Mouse (Mus musculus) hindbrain, postnatal 0 days (tissue): ENCODE data around the gene Thrb. TPM values are rescaled to one million over a fixed set of nuclear protein-coding genes. Genes with fewer than 3 reads are reported as not detected.

Source experiments
- ATAC-seq: fragments of 200-750 bp; cut with Nextera tagmentation; 2 replicates; pipeline ENCODE4 v1.8.0; 2017; ENCODE audit warnings: mild to moderate bottlenecking, moderate TSS enrichment, moderate library complexity
- DNase-seq: peaks from one replicate; pipeline ENCODE4 v3.0.0-alpha.2; 2015; ENCODE audit warnings: low spot score
- H3K27ac ChIP-seq: fragments of 300-500 bp; sonication (generic); 2 replicates; pipeline ENCODE4 v1.5.1; 2014; ENCODE audit warnings: mild to moderate bottlenecking
- H3K27me3 ChIP-seq: fragments of 300-500 bp; sonication (generic); 2 replicates; pipeline ENCODE4 v1.6.1; 2014; ENCODE audit warnings: low read length, mixed read lengths; ENCODE audit not compliant: insufficient read depth
- H3K36me3 ChIP-seq: fragments of 300-500 bp; sonication (generic); 2 replicates; pipeline ENCODE4 v1.6.1; 2014; ENCODE audit warnings: low read length, mixed read lengths; ENCODE audit not compliant: insufficient read depth
- H3K4me1 ChIP-seq: fragments of 300-500 bp; sonication (generic); 2 replicates; pipeline ENCODE4 v1.6.1; 2014; ENCODE audit warnings: antibody characterized with exemption, low read length, mixed read lengths; ENCODE audit not compliant: insufficient read depth
- H3K4me2 ChIP-seq: fragments of 300-500 bp; sonication (generic); 2 replicates; pipeline ENCODE4 v1.6.1; 2014; ENCODE audit warnings: low read depth, mild to moderate bottlenecking, low read length, moderate library complexity, mixed read lengths
- H3K4me3 ChIP-seq: fragments of 300-500 bp; sonication (generic); 2 replicates; pipeline ENCODE4 v1.5.1; 2014; ENCODE audit warnings: low read length
- H3K9ac ChIP-seq: fragments of 300-500 bp; sonication (generic); replicated peaks from 2 replicates; pipeline ENCODE4 v1.6.1; 2014; ENCODE audit warnings: mild to moderate bottlenecking, low read length, moderate library complexity, mixed read lengths
- H3K9me3 ChIP-seq: fragments of 300-500 bp; sonication (generic); 2 replicates; pipeline ENCODE4 v1.6.1; 2016; ENCODE audit warnings: low read length, mixed read lengths
- CTCF ChIP-seq: IDR thresholded peaks from 2 replicates; pipeline ENCODE4 v1.5.1; 2016; ENCODE audit warnings: antibody characterized with exemption, control low read depth, low read depth
- WGBS: fragments of 180-500 bp; shearing (Covaris S2); extraction: QIAGEN DNeasy Blood & Tissue Kit; methylation state at CpG from one replicate; pipeline ENCODE4 v1.1.7; 2014; 5-methylcytosine and 5-hydroxymethylcytosine counted together
- polyA plus RNA-seq: library from polyadenylated mRNA; unstranded; fragments of >200 nt; fragmentation: Nextera tagmentation; extraction: Ambion mirVana; gene quantifications from 2 replicates; pipeline ENCODE4 v1.2.1, GENCODE M21; 2015
- total RNA-seq: library from RNA; depleted of rRNA; stranded (reverse); fragments of >200 nt; gene quantifications from 2 replicates; pipeline ENCODE4 v1.2.3, GENCODE M21; 2014

Gene Thrb
- total and polyA plus RNA-seq, 2 experiments from 2014 or later = 2.8 to 5.3 TPM

DNA sequence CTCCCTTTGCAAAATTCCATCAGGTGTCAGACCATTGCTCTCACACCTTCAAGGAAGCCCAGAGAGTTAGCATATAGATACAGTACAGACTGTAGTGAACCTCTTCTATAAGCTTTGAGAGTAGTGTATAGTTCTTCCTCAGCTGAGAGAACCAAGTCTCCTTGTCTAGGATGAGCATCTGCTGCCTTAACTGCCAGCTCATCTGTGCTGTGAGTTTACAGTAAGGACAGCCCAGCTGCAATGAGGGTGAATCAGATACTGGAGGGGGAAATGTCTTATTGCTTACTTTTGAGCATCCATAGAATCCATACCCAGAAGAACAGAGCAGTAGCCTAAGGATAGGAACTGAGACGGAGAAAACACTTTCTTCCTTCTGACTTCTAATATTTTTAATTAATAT, 367.8 kb downstream of the Thrb start:
- Histone ChIP-seq H3K27me3 (no peaks in the 10 kb centered on the region), H3K4me2 (no peak overlapping the region), H3K36me3 (no peaks in the 10 kb centered on the region), H3K27ac (no peak overlapping the region), H3K9ac (no peak overlapping the region), H3K4me3 (no peak overlapping the region), H3K9me3 (no peaks in the 10 kb centered on the region), H3K4me1 (no peaks in the 10 kb centered on the region)
- no peak for TF ChIP-seq CTCF
- ATAC-seq (no peak), DNase-seq (no peak)
- 85% methylated on average over 1 of the region's 1 CpGs for WGBS

DNA sequence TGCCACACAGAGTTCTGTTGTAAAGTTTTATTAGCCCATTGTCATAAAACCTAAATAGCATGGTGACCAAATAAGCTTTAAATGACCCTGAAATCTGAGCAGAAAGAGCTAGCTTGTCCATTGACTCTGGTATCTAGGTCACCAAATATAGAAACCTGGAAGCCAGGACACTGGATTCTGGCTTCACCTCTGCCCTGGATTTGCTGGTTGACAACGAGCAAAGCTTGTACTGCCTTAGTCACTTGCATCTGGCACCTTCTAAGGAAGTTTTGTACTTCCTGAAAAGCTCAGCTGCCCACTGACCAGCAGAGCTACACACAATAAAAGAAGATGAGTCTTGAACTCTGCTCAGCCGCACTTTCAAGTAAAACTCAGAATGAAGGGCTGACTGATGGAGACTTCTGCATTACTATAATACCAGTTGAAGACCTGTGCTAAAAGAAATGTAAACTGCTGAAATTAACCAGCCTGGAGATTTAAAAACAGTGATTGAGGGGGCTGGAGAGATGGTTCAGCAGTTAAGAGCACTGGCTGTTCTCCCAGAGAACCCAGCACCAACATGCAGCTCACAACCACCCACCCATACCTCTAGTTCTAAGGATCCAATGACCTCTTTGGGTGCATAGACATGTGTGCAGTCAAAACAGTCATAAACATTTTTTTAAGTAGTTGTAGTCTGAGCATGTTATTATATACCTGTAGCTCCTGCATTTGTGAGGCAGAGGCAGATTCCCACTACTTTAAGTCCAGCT, 369.3 kb downstream of the Thrb start:
- H3K4me1 ChIP-seq = no peaks in the 10 kb centered on the region
- 73% methylated on average over 2 of the region's 2 CpGs for WGBS
- H3K4me3 ChIP-seq = no peak overlapping the region
- no peaks in the 10 kb centered on the region for H3K27me3 ChIP-seq
- TF ChIP-seq CTCF = no peak
- H3K9ac ChIP-seq = no peak overlapping the region
- ATAC-seq (no peak), DNase-seq (no peak)
- no peaks in the 10 kb centered on the region for H3K36me3 ChIP-seq
- no peak overlapping the region for H3K27ac ChIP-seq
- no peak overlapping the region for H3K4me2 ChIP-seq
- no peaks in the 10 kb centered on the region for H3K9me3 ChIP-seq

GRCm38 (mm10) chr14:18031941-18032340, 371.9 kb downstream of the Thrb start:
- no peak overlapping the region for H3K4me2 ChIP-seq
- no peak overlapping the region for H3K4me3 ChIP-seq
- no peaks in the 10 kb centered on the region for H3K4me1 ChIP-seq
- no peaks in the 10 kb centered on the region for H3K27me3 ChIP-seq
- H3K9ac ChIP-seq = no peak overlapping the region
- no peaks in the 10 kb centered on the region for H3K9me3 ChIP-seq
- H3K27ac ChIP-seq = no peak overlapping the region
- ATAC-seq = no peak
- no peak for TF ChIP-seq CTCF
- 76% methylated on average over 3 of the region's 3 CpGs for WGBS
- DNase-seq = no peak
- no peaks in the 10 kb centered on the region for H3K36me3 ChIP-seq

DNA sequence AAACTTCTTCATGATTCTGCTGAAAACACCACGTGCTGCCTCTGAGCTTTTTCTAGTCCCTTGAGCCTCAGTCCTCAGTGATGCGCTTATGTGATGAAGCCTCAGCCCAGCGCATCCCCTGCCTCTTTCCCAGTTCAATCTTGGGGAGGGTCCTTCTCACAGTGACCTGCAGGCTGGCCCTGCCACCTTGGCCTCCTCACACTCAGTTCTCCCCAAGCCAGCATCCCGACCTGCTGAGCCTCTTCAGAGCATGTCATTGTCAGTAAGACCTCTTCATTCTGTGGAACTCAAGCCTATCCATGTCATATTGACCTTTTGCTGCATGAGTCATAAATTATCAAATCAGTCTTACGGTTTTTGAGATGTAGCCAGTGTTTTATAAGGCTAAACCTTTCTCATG, 376.5 kb downstream of the Thrb start:
- Histone ChIP-seq H3K4me3 (no peak overlapping the region), H3K4me1 (no peaks in the 10 kb centered on the region), H3K9ac (no peak overlapping the region), H3K27me3 (no peaks in the 10 kb centered on the region), H3K4me2 (no peak overlapping the region), H3K9me3 (no peaks in the 10 kb centered on the region), H3K36me3 (no peaks in the 10 kb centered on the region), H3K27ac (no peak overlapping the region)
- DNase-seq (no peak), ATAC-seq (no peak)
- 78% methylated on average over 5 of the region's 5 CpGs for WGBS
- no peak for TF ChIP-seq CTCF

GRCm38 (mm10) chr14:18062082-18062772, 402.2 kb downstream of the Thrb start:
- Histone ChIP-seq H3K9ac (no peak overlapping the region), H3K27me3 (no peaks in the 10 kb centered on the region), H3K4me1 (no peaks in the 10 kb centered on the region), H3K27ac (0 out of 2 replicates have a peak overlapping the region, but pooled peaks have one; percentile 1), H3K36me3 (no peaks in the 10 kb centered on the region), H3K4me3 (no peak overlapping the region), H3K9me3 (0 out of 2 replicates have a peak, but pooled peaks cover 3% of the 10 kb centered on the region), H3K4me2 (no peak overlapping the region)
- peak; percentile 55 for DNase-seq
- peak; percentile 66 for ATAC-seq
- 50% methylated on average over 5 of the region's 5 CpGs for WGBS
- no peak for TF ChIP-seq CTCF
